Mouse (Mus musculus): ENCODE measurements around the gene Xpo4. TPM values are rescaled to one million over a fixed set of nuclear protein-coding genes. Genes with fewer than 3 reads are reported as not detected.
A peak's percentile ranks its signal among the peaks of the same experiment; 100 is the strongest.
"Not testable (repeated sequence)": the region's sequence is repeated elsewhere in the genome, so short reads cannot be mapped to it uniquely, and the experiment has no call there.

Xpo4 gene
- total RNA-seq (2021), result 10 to 100 TPM; 32.9 to 33.9 TPM
- long read RNA-seq, experiment 1, full-length matches to known transcripts, result 6 of 9 reads
- long read RNA-seq, experiment 1, partial matches to known transcripts, result 1 of 9 reads
- long read RNA-seq, experiment 1, other reads (novel, unspliced or antisense), result 2 of 9 reads
- long read RNA-seq, experiment 2, full-length matches to known transcripts, result 2 of 4 reads
- long read RNA-seq, experiment 2, partial matches to known transcripts, result 0 of 4 reads
- long read RNA-seq, experiment 2, other reads (novel, unspliced or antisense), result 2 of 4 reads

DNA sequence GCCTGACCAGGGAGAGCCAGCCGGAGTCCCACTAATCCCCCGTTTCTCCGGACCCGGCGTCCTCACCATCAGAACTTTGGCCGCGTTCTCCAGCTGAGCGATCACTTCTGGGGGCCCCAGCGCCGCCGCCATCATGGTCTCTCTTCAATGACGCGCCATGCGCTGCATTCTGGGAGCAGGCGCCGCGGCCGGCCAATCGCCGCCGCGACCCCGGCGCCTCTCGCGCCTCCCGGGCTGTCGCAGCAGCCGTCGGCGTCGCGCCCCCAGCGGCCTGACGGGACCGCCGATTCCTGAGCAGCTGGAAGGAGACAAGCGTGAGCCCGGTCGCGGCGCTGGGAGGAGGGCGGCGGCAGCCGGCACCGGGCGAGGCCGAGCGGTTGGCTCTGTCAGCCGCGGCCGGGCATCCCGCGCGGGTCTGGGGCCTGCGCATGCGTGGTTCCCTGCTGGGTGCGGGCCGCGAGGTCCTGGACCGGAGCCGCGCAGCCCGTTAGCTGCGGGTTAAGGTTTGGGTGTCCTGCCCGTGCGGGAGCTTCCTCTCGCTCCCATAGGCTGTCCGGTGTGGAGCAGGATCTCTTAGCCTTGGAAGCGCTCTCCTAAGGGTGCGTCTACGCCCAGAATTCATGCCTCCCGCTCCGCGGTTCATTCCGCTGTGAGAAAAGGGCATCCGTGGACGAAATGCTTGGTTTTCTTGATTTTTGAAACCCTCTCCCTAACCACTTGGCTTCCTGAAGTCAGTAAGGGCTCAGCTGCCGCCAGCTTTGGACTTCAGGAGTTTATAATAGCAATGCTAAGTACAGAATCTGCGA is at the start of gene Xpo4:
Xpo4 (minus strand) TSS at position 609 of the 806 bp plus-strand sequence.
- peak; percentile 87 to 91 for DNase-seq

GRCm38 (mm10) chr14:57712884-57713283 is 47.7 kb upstream of the Xpo4 start:
- no peak for DNase-seq

DNA sequence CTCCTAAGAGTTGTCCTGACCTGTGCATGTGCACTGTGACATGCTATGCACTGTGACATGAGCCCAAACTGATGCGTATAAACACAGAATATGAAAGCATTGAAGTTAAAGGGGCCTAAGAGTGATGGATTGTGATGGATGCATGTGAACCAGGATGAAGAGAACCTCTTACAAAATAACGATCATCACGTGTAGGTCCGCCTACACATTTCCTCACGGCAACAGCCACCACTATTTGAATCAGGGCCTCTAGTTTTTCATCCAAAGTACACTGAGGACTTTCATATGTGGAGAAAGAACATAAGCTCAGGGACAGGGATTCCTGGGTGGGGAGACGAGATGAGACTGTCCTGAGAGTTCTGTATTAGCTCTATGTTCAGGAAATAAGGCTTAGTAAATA is 45.8 kb upstream of the Xpo4 start:
- no peak for DNase-seq

DNA sequence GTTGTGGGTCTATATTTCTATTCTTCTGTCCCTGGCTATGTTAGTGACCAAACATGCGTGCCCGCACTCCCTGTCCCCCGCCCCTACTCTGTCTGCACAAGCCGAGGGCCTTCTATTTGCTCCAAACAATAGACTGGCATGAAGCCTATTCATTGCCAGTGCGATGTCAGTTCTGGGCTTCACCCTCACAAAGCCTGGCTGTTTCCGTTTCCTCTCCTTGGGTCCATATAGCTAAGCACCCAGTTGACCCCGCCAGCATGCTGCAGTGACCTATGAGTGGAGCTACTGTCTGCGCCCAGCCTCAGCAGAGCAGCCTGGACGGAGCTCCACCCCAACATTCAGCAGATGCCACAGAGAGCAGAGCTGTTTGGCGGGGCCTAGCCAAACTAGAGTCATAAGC is 43.9 kb upstream of the Xpo4 start:
- peak; percentile 18 to 32 for DNase-seq

GRCm38 (mm10) chr14:57708580-57708979 is 43.4 kb upstream of the Xpo4 start:
- peak; percentile 40 for DNase-seq

DNA sequence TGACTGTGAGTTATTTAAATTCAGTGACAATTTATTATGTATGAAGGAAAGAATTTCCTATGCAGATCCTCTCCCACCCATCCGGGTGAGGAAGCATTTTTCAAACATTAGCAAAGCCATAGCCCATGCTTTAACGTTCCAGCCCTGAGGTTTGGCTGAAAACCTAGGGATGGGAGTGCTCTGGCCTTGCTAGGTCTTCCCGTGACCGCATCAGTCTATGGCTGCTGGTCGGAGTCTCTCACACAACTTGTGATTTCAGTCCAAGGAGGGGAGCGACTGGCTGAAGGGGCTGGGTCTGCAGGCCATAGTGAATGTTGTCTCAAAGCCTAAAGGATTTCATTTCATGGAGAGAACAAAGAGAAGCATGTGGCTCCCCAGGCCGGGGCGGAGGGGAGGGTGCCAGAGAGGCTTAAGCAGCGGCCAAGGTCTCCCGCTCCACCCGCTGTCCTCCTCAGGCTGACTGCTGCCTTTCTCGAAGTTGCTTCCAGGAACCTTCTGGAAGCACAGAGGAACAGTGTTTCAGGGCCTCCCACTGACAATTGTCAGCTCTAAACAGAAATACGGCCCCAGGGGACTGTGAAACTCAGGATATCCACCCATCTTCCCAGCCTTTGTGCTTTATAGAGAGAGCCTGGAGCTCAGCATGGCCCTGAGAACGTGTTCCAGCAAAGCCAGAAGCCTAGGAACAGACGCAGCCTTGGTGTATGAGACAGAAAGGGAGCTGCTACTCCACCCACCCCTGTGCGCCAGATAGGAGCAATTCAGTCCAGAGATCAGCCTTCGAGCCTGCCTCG is 42.1 kb upstream of the Xpo4 start:
- peak; percentile 50 to 51 for DNase-seq

DNA sequence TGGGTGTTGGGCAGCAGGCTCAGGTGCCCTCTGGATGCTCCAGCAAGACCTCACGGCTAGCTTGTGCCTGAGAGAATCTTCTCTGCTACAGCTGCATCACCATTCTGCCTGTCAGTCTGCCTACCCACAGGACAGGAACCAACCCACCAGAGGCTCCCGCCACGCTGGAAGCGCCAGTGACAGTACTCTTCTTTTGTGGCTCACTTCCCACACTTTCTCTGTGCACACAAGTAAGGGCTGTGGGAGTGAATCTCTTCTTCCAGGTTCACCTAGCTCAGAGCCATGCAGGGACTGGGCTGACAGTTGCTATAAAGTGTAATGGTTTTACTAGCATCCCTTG is 41.5 kb upstream of the Xpo4 start:
- no peak for DNase-seq

DNA sequence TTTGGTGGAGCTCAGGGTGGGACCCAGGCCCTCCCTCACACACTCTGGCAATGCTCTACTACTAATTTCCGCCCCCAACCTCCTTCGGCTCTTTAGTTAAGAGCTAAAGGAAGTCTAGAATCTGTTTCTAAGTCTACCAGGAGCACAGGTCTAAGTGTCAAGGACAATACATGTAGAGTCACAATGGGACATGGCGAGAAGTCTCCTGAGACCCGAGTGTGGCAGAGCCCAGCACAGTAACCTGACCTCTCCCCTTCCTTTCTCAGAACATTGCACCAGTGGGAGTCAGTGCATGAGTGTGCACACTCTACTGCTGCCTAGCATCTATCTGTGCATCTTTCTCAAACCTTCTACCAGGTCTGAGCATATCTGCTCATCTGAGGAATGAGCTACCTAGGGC is 40.5 kb upstream of the Xpo4 start:
- DNase-seq, result no peak

GRCm38 (mm10) chr14:57705075-57705474 is 39.8 kb upstream of the Xpo4 start:
- no peak for DNase-seq

DNA sequence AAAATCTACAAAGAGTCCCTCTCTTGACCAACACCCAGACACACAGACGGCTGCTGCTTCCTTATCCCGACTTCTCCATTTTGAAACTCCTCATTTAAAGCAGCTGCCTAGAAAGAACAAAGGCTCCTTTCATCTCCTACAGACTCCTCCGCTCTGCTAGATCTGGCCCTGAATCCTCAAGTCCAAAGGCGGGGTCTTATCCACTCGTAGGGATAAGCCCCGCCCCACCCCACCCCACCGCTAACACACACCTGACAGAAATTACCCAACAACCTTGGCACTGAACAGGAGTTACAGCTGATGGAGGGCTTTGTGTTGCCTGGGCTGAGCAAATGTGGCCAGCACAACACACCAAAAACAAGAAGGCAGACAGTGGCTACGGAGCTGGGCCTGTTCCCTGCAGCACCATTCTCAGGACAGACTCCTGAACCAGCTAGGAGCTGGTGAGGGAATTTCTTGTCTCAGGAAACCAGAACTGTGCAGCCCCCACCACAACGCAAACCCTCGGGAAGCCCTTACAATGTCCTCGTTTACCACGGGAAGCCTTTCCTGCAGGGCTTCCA is 36.8 kb upstream of the Xpo4 start:
- no peak for DNase-seq

GRCm38 (mm10) chr14:57699461-57699970 is 34.3 kb upstream of the Xpo4 start:
- DNase-seq, result no peak

DNA sequence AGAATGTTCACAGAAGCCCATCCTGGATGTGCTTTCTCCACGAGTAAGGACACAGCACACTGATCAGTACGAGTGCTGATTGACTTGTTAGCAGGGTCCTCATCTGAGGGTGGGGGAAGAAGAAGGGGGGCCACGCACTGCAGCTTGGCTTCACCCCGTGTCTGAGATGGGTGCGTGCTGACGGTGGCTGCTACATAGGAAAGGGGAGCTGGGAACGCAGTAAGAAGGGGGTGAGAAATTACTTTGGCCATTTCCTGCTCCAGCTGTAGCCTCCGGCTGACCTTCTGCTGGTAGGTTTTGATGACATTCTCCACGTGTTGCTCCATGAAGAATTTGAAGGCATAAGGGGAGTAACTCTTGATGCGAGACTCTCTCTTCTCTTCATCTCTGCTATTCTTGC is 33.8 kb upstream of the Xpo4 start:
- DNase-seq, result no peak

GRCm38 (mm10) chr14:57696066-57696465 is 30.8 kb upstream of the Xpo4 start:
- DNase-seq, result no peak

DNA sequence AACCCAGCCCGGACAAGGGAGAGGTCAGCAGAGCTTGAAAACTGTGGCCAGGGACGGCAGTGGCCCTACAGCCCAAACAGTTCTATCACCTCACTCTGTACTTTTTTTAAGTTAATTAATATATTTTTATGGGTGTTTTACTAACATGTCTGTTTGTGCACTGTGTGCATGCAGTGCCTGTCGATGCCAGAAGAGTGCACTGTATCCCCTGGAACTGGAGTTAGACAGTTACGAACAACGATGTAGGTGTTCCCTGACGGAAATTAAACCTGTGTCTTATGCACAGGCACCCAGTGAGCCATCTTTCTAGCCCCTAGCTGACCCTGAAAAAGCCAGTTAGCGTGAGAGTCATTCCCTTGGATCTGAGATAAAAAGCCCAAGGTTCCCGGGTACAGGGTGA is 30.3 kb upstream of the Xpo4 start:
- no peak for DNase-seq

DNA sequence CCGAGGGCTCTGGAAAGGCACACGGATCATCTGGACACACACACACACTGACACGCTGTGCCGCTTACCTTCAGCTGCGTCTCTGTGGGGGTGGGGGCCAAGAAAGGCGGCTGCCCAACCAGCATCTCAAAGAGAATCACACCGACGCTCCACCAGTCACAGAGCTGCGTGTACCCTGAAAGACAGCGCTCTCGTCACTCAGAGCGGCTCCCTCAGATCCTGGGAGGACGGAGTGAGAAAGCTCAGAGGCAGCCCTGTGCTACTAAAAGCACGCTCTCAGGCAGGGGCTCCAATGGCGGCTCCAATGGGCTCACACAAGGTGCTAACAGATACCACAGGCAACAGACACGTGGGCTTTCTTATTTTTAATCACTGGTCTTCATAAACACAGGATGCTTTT is 29.0 kb upstream of the Xpo4 start:
- DNase-seq, result no peak

GRCm38 (mm10) chr14:57692517-57693130 is 27.4 kb upstream of the Xpo4 start:
- DNase-seq, result no peak

DNA sequence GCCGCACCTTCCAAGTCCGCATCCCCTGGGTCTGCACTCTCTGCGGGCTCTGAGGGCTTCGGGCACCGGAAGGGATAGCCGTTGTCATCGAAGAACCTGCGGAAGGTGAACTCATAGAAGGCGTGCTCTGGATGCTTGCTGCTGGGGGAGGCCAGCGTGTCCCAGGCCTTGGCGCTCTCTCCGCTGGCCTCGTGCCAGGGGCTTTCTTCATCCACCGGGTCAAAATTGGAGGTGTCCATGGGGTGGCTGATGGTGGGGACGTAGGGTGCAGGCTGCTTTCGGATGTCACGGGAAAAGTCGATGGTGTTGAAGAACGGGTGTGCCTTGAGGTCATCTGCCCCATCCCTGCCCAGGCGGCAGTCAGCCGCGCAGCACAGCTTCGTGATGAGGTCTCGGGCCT is 26.1 kb upstream of the Xpo4 start:
- no peak for DNase-seq

DNA sequence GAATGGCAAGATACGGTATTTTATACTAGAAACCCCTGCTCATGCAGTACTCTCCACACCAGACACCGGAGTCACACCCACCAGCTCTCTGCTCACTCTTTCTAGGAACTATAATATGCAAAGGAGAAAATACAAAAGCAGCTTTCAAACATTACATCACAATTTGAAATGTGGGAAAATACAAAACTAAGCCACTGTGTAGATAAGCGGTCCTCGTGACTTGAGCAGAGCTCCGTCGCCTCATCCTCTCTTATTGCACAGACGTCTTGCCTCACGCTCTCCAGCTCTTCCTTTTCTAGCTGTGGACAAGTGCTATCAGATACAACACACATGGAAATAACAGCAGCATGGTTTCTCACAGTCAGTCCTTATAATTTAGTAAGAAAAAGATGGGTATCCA is 25.5 kb upstream of the Xpo4 start:
- no peak for DNase-seq

GRCm38 (mm10) chr14:57688066-57688465 is 22.8 kb upstream of the Xpo4 start:
- not testable (repeated sequence) for DNase-seq

DNA sequence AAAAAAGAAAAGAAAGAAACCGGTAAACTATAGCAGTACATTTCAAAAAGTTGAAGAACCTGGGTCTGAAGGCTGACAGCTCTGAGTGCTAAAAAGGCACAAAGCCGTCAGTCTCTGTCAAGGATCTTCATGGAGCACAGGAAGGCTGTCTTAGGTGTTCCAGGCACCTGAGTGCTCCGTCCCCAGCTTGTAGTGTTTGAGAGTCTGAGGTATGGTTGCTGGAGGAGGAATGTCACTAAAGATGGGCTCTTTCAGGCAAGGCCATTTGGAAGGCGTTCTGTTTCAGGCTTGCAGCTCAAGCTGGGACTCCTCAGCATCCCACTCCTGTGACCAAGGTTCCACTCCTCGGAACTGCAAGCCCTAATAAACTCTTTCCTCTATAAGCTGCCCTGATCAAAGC is 22.2 kb upstream of the Xpo4 start:
- no peak for DNase-seq

GRCm38 (mm10) chr14:57686647-57687046 is 21.4 kb upstream of the Xpo4 start:
- DNase-seq, result no peak

GRCm38 (mm10) chr14:57684579-57684978 is 19.3 kb upstream of the Xpo4 start:
- peak; percentile 63 to 76 for DNase-seq
